Mouse (Mus musculus) left cerebral cortex, postnatal 36 days (tissue): Measurements from ENCODE around the gene Uox. TPM values are rescaled to one million over a fixed set of nuclear protein-coding genes. Genes with fewer than 3 reads are reported as not detected.

Experiments used
- DNase-seq, 2 experiments: peaks; one replicate each; pipeline ENCODE4 v3.0.0; 2021 to 2022; ENCODE audit warnings: low spot score in 2 of 2, mixed read lengths in 1 of 2
- intact Hi-C: fragments of 180-260 bp; cut with DNase I; formaldehyde crosslinking; loops from one replicate; pipeline ENCODE4 v1.15.1; 2025
- total RNA-seq, 2 experiments: library from RNA; stranded (reverse); gene quantifications; 2 replicates each; pipeline ENCODE4 v1.2.3; 2021

The Uox gene
- total RNA-seq, 2 experiments from 2014 or later: 0.36 to 0.52 TPM

- intact Hi-C loops: no loop called here
- no peak for DNase-seq
Measured at GRCm38 (mm10) chr3:146616533-146617283, 46.5 kb downstream of the Uox start.

GRCm38 (mm10) chr3:146617946-146618345 is 47.7 kb downstream of the Uox start:
- no peak for DNase-seq
- intact Hi-C loops: no loop called here

GRCm38 (mm10) chr3:146618357-146618756 is 48.1 kb downstream of the Uox start:
- no peak for DNase-seq
- intact Hi-C loops: no loop called here

DNA sequence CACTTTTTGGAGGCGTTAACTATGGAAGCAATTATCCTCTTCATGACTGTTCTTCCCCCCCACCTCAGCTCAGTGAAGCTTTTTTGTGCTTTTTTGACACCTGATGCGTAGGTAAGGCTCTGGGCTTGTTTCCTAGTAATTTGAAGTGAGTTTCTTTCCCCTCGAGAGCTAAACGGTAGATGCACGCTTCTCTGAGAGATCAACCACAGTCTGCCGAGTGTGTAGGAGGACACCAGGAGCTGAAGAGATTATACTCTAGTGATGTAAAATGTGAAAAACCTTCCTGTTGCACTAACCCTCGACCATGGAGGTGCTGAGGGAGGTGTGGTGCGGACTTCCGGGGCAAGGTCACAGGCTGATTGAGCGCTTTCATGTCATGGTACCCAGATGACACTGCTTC is 49.9 kb downstream of the Uox start:
- peak in 1 of 2 experiments; percentile 68 for DNase-seq
- intact Hi-C loops: loop anchor here (2.0 to 5.0 kb wide), 3 partner anchors 65 to 275 kb away; partner anchors contain the start of gene Samd13

- DNase-seq: peak; percentile 84 to 86
- intact Hi-C loops: loop anchor here (2.0 to 5.0 kb wide), 3 partner anchors 64 to 276 kb away; partner anchors contain the start of gene Samd13
Measured at GRCm38 (mm10) chr3:146620555-146621249, 50.5 kb downstream of the Uox start.

- peak; percentile 50 to 67 for DNase-seq
Measured at GRCm38 (mm10) chr3:146621966-146622365, 51.7 kb downstream of the Uox start.

DNA sequence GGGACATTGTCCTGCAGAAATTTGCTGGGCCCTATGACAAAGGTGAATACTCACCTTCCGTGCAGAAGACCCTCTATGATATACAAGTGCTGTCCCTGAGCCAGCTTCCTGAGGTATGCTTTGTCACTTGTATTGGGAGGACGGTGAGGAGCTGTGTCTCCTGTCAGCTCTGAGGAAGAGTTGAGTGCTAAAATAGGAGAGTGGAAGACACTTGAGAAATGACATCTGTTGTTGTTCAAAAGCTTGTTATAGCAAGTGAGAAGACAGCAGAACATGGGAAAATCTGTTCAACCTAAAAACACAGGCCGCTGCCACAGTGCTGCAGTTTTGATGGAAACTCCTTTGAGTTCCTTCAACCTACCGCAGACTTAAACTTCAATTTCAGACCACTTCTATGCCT is 55.5 kb downstream of the Uox start:
- DNase-seq: peak; percentile 30 to 44
- intact Hi-C loops: loop anchor here (5.0 kb wide), 1 partner anchor 58 kb away; no protein-coding TSS in a partner anchor

More at GRCm38 (mm10) chr3:146621966-146622365, 51.7 kb downstream of the Uox start:
- intact Hi-C loops: loop anchor here (2.0 to 5.0 kb wide), 4 partner anchors 63 to 277 kb away; partner anchors contain the start of gene Samd13

DNA sequence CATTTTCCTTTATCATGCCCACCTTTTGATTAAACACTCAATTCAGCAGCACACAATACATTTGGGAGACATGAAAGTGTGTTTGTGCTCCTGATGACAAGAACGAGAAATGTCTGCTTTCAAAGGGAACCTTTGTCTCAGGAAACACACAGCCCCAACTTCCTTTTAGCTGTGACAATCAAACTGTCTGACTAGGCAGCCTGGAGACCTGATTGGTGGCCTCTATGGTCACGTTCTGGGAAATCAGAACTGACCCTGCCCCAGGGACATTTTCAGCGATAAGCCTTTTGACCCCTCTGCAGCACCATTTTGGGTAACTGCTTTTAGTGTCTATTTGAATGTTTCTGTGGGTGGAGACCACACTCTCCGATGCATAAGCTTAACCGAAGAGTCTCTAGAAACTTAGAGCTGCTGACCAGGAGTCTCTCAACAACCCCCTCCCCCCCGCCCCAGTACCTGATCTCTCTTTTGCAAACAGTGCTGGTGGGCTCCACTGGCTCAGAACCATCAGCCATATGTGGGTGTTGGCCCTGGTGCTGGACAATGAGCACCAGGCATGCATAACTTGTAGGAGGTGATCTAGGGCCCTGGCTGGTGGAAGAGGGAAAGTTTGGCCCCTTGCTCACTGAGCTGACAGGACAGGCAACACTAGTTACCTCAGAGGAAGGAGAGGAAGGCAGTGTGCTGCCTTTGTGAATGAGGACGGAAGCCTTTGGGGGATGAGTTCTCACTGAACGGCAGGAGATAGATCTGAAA is 58.2 kb downstream of the Uox start:
- intact Hi-C loops: loop anchor here (5.0 kb wide), 1 partner anchor 61 kb away; no protein-coding TSS in a partner anchor
- no peak for DNase-seq

GRCm38 (mm10) chr3:146632506-146632905 is 62.3 kb downstream of the Uox start:
- intact Hi-C loops: no loop called here
- no peak for DNase-seq

GRCm38 (mm10) chr3:146641818-146642427 is 71.7 kb downstream of the Uox start:
- intact Hi-C loops: no loop called here

GRCm38 (mm10) chr3:146649311-146649894 is 79.2 kb downstream of the Uox start:
- DNase-seq: no peak

More at GRCm38 (mm10) chr3:146641818-146642427, 71.7 kb downstream of the Uox start:
- no peak for DNase-seq

GRCm38 (mm10) chr3:146650716-146651115 is 80.5 kb downstream of the Uox start:
- no peak for DNase-seq
- intact Hi-C loops: no loop called here

More at GRCm38 (mm10) chr3:146649311-146649894, 79.2 kb downstream of the Uox start:
- intact Hi-C loops: no loop called here

GRCm38 (mm10) chr3:146651217-146651616 is 81.0 kb downstream of the Uox start, which contains the start of gene 4930503B20Rik:
Gene 4930503B20Rik, minus strand, starts transcription at chr3:146651317.
- DNase-seq: no peak
- intact Hi-C loops: no loop called here

DNA sequence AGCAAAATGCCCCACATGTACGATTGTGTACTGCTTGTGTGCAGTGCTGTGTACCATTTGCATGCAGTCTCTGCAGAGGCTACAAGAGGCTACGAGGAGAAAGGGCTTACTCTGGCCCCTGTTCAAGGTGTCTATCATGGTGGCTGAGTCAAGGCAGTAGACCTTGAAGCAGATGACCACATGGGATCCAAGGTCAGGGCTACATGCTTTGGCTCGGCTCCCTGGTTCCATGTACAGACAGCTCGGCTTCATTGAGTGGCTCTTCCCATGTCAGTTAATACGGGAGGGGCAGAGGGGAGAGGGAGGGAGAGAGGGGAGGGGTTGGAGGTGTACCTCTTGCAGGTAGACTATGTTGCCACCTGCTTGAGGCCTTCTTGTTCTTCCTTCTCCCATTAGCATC is 82.2 kb downstream of the Uox start:
- intact Hi-C loops: no loop called here
- DNase-seq: no peak

DNA sequence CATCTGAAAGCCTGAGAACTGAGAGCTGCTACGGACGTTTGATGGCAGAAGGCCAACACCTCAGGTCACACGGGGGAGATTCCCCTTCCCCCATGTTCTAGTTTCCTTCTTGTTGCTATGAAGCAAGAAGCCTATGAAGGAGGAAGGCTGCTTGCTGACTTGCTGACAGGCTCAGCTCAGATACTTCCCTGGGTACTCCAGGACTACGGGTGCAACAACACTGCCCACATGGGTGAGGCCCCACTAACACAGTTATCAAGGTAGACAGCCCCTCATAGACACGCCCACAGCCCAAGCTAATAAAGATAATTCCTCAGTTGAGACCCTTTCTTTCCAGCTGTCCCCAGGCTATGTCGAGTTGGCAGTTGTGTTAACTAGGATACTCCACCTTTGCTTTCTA is 83.5 kb downstream of the Uox start:
- intact Hi-C loops: no loop called here

GRCm38 (mm10) chr3:146655111-146655577 is 84.9 kb downstream of the Uox start:
- intact Hi-C loops: no loop called here
- no peak for DNase-seq

More for the DNA sequence above, 83.5 kb downstream of the Uox start:
- DNase-seq: no peak

DNA sequence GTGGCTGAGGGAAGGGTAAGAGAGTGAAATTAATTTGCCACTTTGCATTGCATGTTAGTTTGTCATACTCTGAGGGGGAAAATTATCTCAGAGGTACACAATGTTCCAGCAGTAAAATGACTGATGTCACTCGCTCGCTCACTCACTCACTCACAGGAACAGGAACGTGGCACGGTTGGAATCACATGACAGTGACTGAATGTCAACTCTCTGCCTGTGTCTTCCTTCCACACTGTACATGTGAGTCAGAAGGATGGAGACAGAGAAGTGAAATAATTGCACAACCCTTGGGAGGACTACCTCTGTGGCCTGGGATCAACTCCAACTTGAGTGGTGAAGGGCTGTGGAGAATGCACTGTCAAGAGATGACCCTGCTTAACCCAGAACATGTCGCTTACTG is 87.2 kb downstream of the Uox start:
- intact Hi-C loops: no loop called here
- DNase-seq: no peak

DNA sequence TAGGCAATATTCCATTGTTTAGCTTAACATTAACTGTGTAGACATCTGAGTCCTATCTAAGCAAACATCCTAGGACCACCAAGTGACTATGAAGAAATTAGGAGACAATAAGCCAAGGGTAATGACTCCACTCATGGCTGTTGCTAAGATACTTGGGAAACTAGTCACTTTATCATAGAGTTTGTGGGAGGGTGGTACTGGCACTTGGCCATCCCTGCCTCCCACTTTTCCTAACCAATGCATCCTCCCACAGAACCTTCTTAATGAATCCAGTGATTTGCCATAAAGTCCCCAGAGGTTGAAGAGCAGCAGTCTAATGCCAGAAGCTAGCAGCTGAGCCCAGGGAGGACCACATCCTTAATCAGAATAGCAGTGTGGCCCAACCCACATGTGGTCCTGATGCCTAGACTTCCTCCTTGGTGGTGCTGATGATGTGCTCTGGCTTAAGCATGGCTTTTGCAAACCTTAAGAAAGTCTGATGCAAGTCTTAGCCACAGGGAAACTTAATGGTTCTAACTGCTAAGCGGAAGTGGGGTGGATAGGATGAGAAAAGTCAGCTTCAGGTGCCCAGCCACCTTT is 87.9 kb downstream of the Uox start:
- no peak for DNase-seq
- intact Hi-C loops: no loop called here
